Mouse (Mus musculus) layer of hippocampus, postnatal 10 days (tissue): ENCODE measurements around the gene Stk17b. TPM values are rescaled to one million over a fixed set of nuclear protein-coding genes. Genes with fewer than 3 reads are reported as not detected.
"Not testable (repeated sequence)": the region's sequence is repeated elsewhere in the genome, so short reads cannot be mapped to it uniquely, and the experiment has no call there.

Experiments used
- DNase-seq, 2 experiments: peaks; one replicate each; pipeline ENCODE4 v3.0.0; 2021; ENCODE audit warnings: low spot score in 2 of 2
- total RNA-seq, 2 experiments: library from RNA; stranded (reverse); gene quantifications; 2 replicates each; pipeline ENCODE4 v1.2.3; 2021

Gene Stk17b
- total RNA-seq, 2 experiments from 2014 or later = 7.0 to 9.6 TPM

DNA sequence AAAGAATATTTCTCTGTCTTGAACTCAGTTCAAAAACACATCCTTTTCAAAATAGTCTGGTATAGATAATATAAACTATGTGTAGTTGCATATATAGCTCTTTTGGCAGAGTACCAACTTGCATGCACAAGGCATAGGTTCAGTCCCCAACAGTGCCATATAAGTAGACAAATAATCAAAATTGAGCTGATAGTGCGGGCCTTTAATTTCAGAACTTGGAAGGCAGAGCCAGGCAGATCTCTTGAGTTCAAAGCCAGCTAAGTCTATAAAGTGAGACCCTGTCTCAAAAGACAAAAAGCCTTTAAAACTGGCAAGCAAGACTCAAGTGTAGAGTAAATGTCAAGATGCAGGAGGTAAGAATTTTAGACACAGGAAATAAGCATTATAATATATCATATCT lies 2.1 kb downstream of the Stk17b start:
- no peak for DNase-seq

DNA sequence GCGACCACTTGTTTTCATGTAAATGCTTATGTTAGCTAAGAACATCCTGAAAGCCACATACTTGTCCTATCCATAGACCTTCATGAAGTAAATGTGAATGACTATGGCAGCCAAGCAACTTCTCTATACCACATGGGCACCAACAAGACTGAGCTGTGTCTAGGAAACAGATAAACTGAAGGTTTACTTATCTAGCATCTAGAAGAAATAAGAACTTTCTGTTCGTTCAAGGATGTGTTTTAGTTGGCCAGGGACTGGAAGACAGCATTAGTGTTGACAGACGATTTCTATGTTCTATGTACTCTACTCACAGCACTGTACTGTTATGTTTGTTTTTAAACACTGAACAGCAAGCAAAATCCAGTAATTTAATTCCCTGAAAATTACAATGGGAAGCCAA lies 2.9 kb downstream of the Stk17b start:
- no peak for DNase-seq

- DNase-seq = no peak
These were observed 3.7 kb downstream of the Stk17b start for GRCm38 (mm10) chr1:53781311-53781710.

DNA sequence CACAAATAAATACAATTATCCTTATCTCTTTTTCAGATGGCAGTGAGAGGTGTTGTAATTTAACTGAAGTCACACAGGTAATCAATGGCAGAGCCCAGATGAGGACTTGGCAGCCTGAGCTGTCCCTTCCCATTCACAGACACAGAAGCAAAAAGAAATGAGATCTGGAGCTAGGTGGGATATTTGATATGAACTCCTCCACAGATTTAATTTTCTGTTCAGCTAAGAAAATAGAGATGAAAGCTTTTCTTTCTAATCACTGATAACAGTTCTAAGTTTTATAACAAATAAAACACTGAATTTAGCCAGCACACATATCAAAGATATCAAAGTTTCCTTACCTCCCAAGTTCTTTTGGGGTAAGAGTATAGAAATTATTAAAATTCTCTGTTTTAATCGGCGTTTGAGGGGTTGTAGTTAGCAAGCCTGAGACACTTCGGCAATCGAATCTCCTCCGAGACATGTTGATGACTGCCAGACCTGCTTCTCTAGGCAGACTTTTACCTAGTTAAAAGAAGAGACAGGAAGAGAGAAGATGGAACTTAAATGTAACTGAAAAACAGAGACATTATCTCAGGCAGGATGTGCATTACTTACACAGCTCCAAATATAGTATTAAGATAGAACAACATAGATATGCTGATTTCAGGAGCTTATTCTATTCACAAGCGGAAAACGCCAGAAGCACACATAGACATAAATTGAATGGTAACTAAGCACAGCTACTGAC lies 8.7 kb downstream of the Stk17b start:
- no peak for DNase-seq

DNA sequence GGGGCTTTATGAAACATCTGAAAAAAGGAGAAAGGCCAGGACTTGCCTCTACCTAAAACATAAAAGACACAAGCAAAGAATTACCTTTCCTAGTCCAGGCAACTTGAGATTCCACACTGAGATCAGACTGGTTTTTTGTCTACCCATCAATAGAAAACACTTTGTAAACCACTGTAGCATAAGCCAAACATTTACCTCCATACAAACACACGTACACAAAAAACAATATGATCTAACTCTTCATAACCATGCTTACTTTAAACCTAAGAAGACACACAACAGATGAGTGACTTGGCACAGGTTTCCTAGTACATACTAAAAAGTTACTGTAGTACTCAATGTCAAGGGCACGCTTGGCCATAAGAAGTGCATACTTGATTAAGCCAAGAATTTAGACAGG lies 9.5 kb downstream of the Stk17b start:
- DNase-seq = no peak

DNA sequence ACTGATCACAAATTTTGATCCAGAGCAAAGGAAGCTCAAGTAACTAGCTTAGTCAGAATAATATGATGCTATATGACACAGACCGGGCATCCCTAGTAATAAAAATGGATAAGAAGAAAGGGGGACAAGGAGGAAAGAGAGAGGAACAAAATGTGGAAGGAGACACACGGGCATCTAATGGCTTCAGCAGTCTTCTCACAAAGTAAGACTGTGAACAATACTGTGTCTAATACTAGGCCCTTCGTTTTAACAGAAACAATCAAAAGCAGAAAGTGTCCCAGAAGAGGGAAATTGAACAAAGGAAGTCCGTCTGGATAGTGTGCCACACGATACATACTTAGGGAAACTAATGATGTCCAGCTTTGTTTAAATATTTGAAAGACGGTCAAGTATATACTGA lies 10.0 kb downstream of the Stk17b start:
- no peak for DNase-seq

GRCm38 (mm10) chr1:53774571-53774970 lies 10.5 kb downstream of the Stk17b start:
- DNase-seq = no peak

GRCm38 (mm10) chr1:53773994-53774393 lies 11.0 kb downstream of the Stk17b start:
- DNase-seq = no peak

DNA sequence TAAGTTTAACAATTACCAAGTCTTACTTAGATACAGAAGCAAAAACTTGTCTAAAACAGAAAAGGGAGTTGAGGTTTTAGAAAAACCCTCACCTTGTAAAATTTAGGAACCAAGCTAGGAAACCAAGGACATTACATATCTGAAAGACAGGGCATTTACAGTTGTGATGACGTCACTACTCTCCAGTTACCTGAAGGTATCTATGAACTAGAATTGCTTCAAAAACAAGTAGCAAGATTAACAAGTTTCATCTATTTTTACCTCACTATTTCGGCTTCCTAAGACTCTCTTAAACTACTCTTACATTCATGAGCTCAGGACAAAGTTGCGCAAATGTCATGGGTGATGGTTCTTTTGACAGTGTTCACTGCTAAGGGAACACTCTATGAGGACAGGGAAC lies 12.1 kb downstream of the Stk17b start:
- DNase-seq = no peak

DNA sequence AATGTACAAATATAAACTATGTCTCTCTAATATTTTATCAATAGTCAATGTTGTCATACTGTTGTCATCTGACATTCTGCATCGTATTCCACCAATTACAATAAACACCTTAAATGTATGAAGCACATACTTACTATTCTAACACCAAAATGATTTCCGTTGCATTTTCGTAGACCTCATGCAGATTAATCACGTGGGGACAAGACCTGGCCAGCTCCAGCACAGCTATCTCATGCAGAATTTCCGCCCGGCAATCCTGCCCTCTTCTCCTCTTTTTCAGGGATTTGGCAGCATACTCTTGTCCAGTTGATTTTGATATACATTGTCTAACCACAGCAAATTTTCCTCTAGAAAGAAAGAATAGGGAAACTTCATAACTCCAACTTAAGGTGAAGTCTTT lies 13.5 kb downstream of the Stk17b start:
- DNase-seq = no peak

- DNase-seq = no peak
These were observed 18.9 kb downstream of the Stk17b start for GRCm38 (mm10) chr1:53766112-53766511.

DNA sequence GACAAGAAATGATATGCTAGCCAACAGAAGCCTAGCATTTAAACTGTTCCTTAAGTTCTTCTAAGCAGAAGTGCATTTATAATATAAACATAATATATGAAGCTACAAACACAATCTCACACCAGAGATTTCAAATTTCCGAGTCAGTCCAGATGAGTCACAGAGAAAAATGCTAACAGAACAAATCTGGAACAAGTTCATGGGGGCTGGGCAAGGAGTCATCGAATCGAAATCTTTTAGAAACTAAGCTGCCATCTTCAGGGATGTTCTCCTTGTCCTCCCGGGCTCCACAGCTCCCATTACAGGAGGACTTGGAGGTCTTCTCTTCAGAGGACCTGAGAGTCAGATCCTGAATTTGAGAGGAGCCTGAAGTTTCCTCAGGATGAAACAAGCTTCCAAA lies 27.7 kb downstream of the Stk17b start:
- no peak for DNase-seq

- DNase-seq = not testable (repeated sequence)
These were observed 31.5 kb downstream of the Stk17b start for GRCm38 (mm10) chr1:53753501-53753900.

DNA sequence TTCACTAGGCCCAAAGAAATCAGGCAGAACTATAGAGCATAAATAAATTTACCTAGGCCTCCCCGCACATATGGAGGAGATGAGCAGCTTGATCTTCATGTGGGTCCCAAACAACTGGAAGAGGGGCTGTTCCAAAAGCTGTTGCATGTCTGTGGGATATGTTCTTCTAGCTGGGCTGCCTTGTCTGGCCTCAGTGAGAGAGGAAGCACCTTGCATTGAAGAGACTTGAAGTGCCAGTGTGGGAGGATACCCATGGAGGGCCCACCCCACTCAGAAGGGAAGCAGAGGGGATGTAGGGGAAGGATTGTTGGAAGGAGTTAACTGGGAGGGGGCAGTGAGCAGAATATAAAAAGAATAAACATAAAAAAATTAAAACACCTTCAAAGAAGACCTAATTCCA lies 33.9 kb downstream of the Stk17b start:
- no peak for DNase-seq

- not testable (repeated sequence) for DNase-seq
These were observed 34.3 kb downstream of the Stk17b start for GRCm38 (mm10) chr1:53750697-53751096.

- DNase-seq = not testable (repeated sequence)
These were observed 35.1 kb downstream of the Stk17b start for GRCm38 (mm10) chr1:53749881-53750385.

DNA sequence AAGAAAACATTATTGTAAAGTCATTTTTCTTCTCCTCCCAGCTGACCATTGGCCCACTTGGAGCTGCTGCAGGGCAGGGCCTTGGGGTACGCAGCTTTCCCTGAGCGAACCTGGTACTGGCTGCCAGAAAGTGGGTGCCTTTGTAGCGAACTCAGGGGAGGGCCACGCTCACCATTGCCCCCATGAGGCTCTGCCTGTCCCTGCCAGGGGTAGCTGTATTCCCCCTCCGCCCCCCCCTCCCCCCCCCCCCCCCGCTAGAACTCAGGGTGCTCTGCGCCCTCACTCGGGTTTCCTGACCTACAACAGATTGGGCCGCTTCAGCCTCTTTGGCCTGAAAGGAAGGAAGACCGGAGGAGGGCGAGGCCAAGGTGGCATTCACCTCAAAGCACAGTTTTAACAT lies 36.5 kb downstream of the Stk17b start:
- no peak for DNase-seq

GRCm38 (mm10) chr1:53746001-53746400 lies 39.0 kb downstream of the Stk17b start:
- DNase-seq = no peak

GRCm38 (mm10) chr1:53741742-53742458 lies 43.1 kb downstream of the Stk17b start:
- no peak for DNase-seq

- DNase-seq = no peak
These were observed 44.2 kb downstream of the Stk17b start for GRCm38 (mm10) chr1:53740777-53741336.

DNA sequence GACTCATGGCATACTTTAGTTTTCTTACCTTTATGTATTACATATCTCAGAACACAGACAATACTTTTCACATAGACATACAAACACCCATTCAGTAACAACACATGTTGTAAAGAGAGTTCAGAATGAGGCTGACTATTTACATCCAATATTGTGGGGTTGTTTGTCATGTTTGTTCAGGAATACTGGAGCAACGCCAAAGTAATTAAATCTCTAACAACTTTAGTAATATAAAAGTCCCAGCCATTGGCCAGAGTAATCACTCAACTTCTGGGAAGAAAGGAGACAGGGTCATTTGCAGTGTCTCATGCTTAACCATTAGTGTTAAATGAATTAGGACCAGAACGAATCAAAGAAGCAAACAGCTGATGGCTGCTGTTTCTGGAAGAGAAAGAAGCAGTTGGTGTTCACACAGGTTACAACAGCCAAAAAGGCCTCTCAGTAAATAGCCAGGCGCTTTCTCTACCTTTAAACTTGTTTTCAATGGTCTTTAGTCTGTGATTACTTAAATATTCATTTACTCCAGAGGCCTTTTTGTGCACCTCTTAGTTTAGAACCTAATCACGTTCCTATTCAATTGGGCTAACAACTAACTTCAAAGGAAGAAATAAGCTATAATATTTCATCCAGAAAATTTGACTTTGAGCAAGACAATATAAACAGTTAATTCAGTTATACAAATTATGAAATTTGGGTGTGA lies 44.8 kb downstream of the Stk17b start:
- DNase-seq = not testable (repeated sequence)

DNA sequence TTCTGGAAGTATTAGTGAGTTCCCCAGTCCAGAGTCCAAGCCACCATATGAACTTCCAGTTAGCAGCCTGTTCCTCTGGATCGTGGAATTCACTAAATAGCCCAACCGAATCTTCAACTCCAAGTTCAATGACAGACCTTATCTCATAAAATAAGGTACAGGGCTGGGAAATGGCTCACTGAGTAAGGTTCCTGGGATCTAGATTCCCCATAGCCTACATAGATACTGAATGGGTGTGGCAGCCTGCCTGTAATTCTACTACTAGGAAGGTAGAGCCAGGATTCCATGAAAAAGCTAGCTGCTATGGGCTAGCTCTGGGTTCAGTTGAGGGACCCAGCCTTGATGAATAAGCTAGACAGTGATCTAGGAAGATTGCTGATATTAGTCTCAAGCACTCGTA lies 48.4 kb downstream of the Stk17b start:
- DNase-seq = no peak
